Mouse (Mus musculus) MEL (cell line): ENCODE data around the gene Rdh16f2. TPM values are rescaled to one million over a fixed set of nuclear protein-coding genes. Genes with fewer than 3 reads are reported as not detected.

Experiments used
- DNase-seq: peaks from one replicate; pipeline ENCODE4 v3.0.0; 2011; ENCODE audit warnings: low read depth, low spot score
- H3K27ac ChIP-seq: 2 replicates; pipeline ENCODE4 v1.5.1; 2012; ENCODE audit warnings: low read depth, mild to moderate bottlenecking, control low read depth, low read length, moderate library complexity; ENCODE audit not compliant: control insufficient read depth
- H3K27me3 ChIP-seq, 2 experiments: fragments of 150-350 bp in 1 of 2; sonication (generic) in 1 of 2; 2 replicates each; pipeline ENCODE4 v1.6.1; 2012; ENCODE audit warnings: low read length in 2 of 2, mild to moderate bottlenecking in 2 of 2, improper control_type of control experiment in 1 of 2, moderate library complexity in 1 of 2; ENCODE audit not compliant: insufficient read depth in 2 of 2, control insufficient read depth in 1 of 2
- H3K36me3 ChIP-seq, 2 experiments: 2 replicates each; pipeline ENCODE4 v1.6.1; 2012 to 2014; ENCODE audit warnings: low read length in 2 of 2, improper control_type of control experiment in 1 of 2, inconsistent platforms in 1 of 2, mild to moderate bottlenecking in 1 of 2; ENCODE audit not compliant: insufficient read depth in 2 of 2, control insufficient read depth in 1 of 2
- H3K4me1 ChIP-seq, 2 experiments: fragments of 150-350 bp in 1 of 2; sonication (generic) in 1 of 2; 2 replicates each; pipeline ENCODE4 v1.6.1; 2012; ENCODE audit warnings: low read length in 2 of 2, improper control_type of control experiment in 1 of 2, mild to moderate bottlenecking in 1 of 2; ENCODE audit not compliant: insufficient read depth in 2 of 2, control insufficient read depth in 1 of 2
- H3K4me3 ChIP-seq, 2 experiments: fragments of 150-350 bp in 1 of 2; sonication (generic) in 1 of 2; 2 replicates each; pipeline ENCODE4 v1.5.1; 2012; ENCODE audit warnings: low read depth in 2 of 2, low read length in 2 of 2, mild to moderate bottlenecking in 2 of 2, moderate library complexity in 2 of 2, control low read depth in 1 of 2, improper control_type of control experiment in 1 of 2; ENCODE audit not compliant: control insufficient read depth in 1 of 2, insufficient read depth in 1 of 2
- H3K79me2 ChIP-seq: 2 replicates; pipeline ENCODE4 v1.6.1; 2012; ENCODE audit warnings: mild to moderate bottlenecking, low read length, moderate library complexity; ENCODE audit not compliant: control insufficient read depth, poor library complexity, insufficient read depth
- H3K9ac ChIP-seq: 2 replicates; pipeline ENCODE4 v1.6.1; 2012; ENCODE audit warnings: low read depth, mild to moderate bottlenecking, control low read depth, low read length, moderate library complexity; ENCODE audit not compliant: control insufficient read depth, poor library complexity, severe bottlenecking
- H3K9me3 ChIP-seq: fragments of 150-350 bp; sonication (generic); replicated peaks from 2 replicates; pipeline ENCODE4 v1.6.1; 2012; ENCODE audit warnings: mild to moderate bottlenecking, low read length, improper control_type of control experiment, moderate library complexity; ENCODE audit not compliant: insufficient read depth
- BHLHE40 ChIP-seq: IDR thresholded peaks from 2 replicates; pipeline ENCODE4 v1.6.1; 2012; ENCODE audit warnings: low read depth, mild to moderate bottlenecking, inconsistent platforms, low read length, improper control_type of control experiment, borderline replicate concordance
- CHD1 ChIP-seq: IDR thresholded peaks from 2 replicates; pipeline ENCODE4 v1.6.1; 2012; ENCODE audit warnings: low read depth, mild to moderate bottlenecking, inconsistent platforms, low read length, improper control_type of control experiment
- CHD2 ChIP-seq: IDR thresholded peaks from 2 replicates; pipeline ENCODE4 v1.6.1; 2011; ENCODE audit warnings: low read length, improper control_type of control experiment
- CTCF ChIP-seq, 3 experiments: IDR thresholded peaks in 2 of 3; conservative IDR thresholded peaks in 1 of 3; 2 replicates each; pipeline ENCODE4 v1.5.1; 2011 to 2012; ENCODE audit warnings: low read length in 3 of 3, low read depth in 2 of 3, mild to moderate bottlenecking in 2 of 3, improper control_type of control experiment in 1 of 3, inconsistent platforms in 1 of 3, mixed read lengths in 1 of 3, moderate library complexity in 1 of 3; ENCODE audit not compliant: control insufficient read depth in 1 of 3, insufficient read depth in 1 of 3, poor library complexity in 1 of 3, severe bottlenecking in 1 of 3
- E2F4 ChIP-seq: IDR thresholded peaks from 2 replicates; pipeline ENCODE4 v1.6.1; 2011; ENCODE audit warnings: low read depth, low read length, improper control_type of control experiment, borderline replicate concordance
- ELF1 ChIP-seq: IDR thresholded peaks from 2 replicates; pipeline ENCODE4 v1.6.1; 2014; ENCODE audit warnings: low read depth, mild to moderate bottlenecking, inconsistent platforms, low read length, improper control_type of control experiment, moderate library complexity
- EP300 ChIP-seq, 2 experiments: IDR thresholded peaks; 2 replicates each; pipeline ENCODE4 v1.6.1; 2011; ENCODE audit warnings: improper control_type of control experiment in 2 of 2, low read length in 2 of 2, low read depth in 1 of 2, mild to moderate bottlenecking in 1 of 2
- GATA1 ChIP-seq: IDR thresholded peaks from 2 replicates; pipeline ENCODE4 v1.6.1; 2011; ENCODE audit warnings: low read depth, low read length, improper control_type of control experiment
- HCFC1 ChIP-seq: IDR thresholded peaks from 2 replicates; pipeline ENCODE4 v1.6.1; 2012; ENCODE audit warnings: low read depth, mild to moderate bottlenecking, inconsistent platforms, low read length, improper control_type of control experiment, moderate library complexity
- JUND ChIP-seq: IDR thresholded peaks from 2 replicates; pipeline ENCODE4 v1.6.1; 2011; ENCODE audit warnings: low read depth, mild to moderate bottlenecking, improper control_type of control experiment, low read length
- KAT2A ChIP-seq: conservative IDR thresholded peaks from 2 replicates; pipeline ENCODE4 v1.6.1; 2012; ENCODE audit warnings: low read depth, low read length, improper control_type of control experiment, inconsistent platforms
- MAX ChIP-seq: IDR thresholded peaks from 2 replicates; pipeline ENCODE4 v1.6.1; 2011; ENCODE audit warnings: low read length, improper control_type of control experiment
- MEF2A ChIP-seq: IDR thresholded peaks from 2 replicates; pipeline ENCODE4 v1.6.1; 2014; ENCODE audit warnings: low read depth, mild to moderate bottlenecking, inconsistent platforms, low read length, improper control_type of control experiment; ENCODE audit not compliant: poor library complexity, insufficient replicate concordance, severe bottlenecking; ENCODE audit errors: extremely low read depth
- MXI1 ChIP-seq: IDR thresholded peaks from 2 replicates; pipeline ENCODE4 v1.6.1; 2011; ENCODE audit warnings: mild to moderate bottlenecking, low read depth, low read length, improper control_type of control experiment
- MYB ChIP-seq: IDR thresholded peaks from 2 replicates; pipeline ENCODE4 v1.6.1; 2011; ENCODE audit warnings: mild to moderate bottlenecking, low read depth, low read length, improper control_type of control experiment
- MYC ChIP-seq: IDR thresholded peaks from 2 replicates; pipeline ENCODE4 v1.6.1; 2011; ENCODE audit warnings: low read depth, mild to moderate bottlenecking, low read length, improper control_type of control experiment, moderate library complexity
- NELFE ChIP-seq: IDR thresholded peaks from 2 replicates; pipeline ENCODE4 v1.6.1; 2011; ENCODE audit warnings: low read depth, low read length, improper control_type of control experiment
- NRF1 ChIP-seq: IDR thresholded peaks from 2 replicates; pipeline ENCODE4 v1.6.1; 2014; ENCODE audit warnings: low read depth, mild to moderate bottlenecking, inconsistent platforms, low read length, improper control_type of control experiment, moderate library complexity; ENCODE audit not compliant: poor library complexity, insufficient read depth, severe bottlenecking
- POLR2AphosphoS2 ChIP-seq: IDR thresholded peaks from 2 replicates; pipeline ENCODE4 v1.6.1; 2011; ENCODE audit warnings: low read length, improper control_type of control experiment
- RAD21 ChIP-seq: IDR thresholded peaks from 2 replicates; pipeline ENCODE4 v1.6.1; 2011; ENCODE audit warnings: mild to moderate bottlenecking, low read depth, low read length, improper control_type of control experiment
- SIN3A ChIP-seq: IDR thresholded peaks from 2 replicates; pipeline ENCODE4 v1.6.1; 2012; ENCODE audit warnings: low read length, improper control_type of control experiment, inconsistent platforms
- TBP ChIP-seq: IDR thresholded peaks from 2 replicates; pipeline ENCODE4 v1.8.0; 2011; ENCODE audit warnings: low read depth, low read length, improper control_type of control experiment
- USF1 ChIP-seq: IDR thresholded peaks from 2 replicates; pipeline ENCODE4 v1.6.1; 2014; ENCODE audit warnings: low read depth, mild to moderate bottlenecking, inconsistent platforms, low read length, improper control_type of control experiment, moderate library complexity
- ZC3H11A ChIP-seq: IDR thresholded peaks from 2 replicates; pipeline ENCODE4 v1.6.1; 2012; ENCODE audit warnings: low read depth, mild to moderate bottlenecking, inconsistent platforms, low read length, improper control_type of control experiment
- ZKSCAN1 ChIP-seq: IDR thresholded peaks from 2 replicates; pipeline ENCODE4 v1.6.1; 2012; ENCODE audit warnings: low read depth, mild to moderate bottlenecking, inconsistent platforms, low read length, improper control_type of control experiment, moderate library complexity
- ZMIZ1 ChIP-seq: IDR thresholded peaks from 2 replicates; pipeline ENCODE4 v1.6.1; 2012; ENCODE audit warnings: low read depth, mild to moderate bottlenecking, inconsistent platforms, low read length, improper control_type of control experiment, moderate library complexity
- polyA plus RNA-seq, 2 experiments: library from polyadenylated mRNA; stranded (reverse) in 1 of 2; unstranded in 1 of 2; fragments of >175 nt in 1 of 2; fragments of >200 nt in 1 of 2; gene quantifications; 2 replicates each; pipeline versions ENCODE4 v1.2.1 to v1.2.4; 2012; ENCODE audit warnings: low replicate concordance in 2 of 2, low read depth in 1 of 2; ENCODE audit not compliant: insufficient read length in 2 of 2, insufficient read depth in 1 of 2, missing spikeins in 1 of 2
- total RNA-seq: library from RNA; depleted of rRNA; stranded (reverse); fragments of 300-350 nt; gene quantifications from 2 replicates; pipeline ENCODE4 v1.2.3, GENCODE M21; 2012

The Rdh16f2 gene
- total and polyA plus RNA-seq, 3 experiments: 0.07 TPM; not detected in 2

GRCm38 (mm10) chr10:127886551-127886950, 20.3 kb downstream of the Rdh16f2 start:
- no peak overlapping the region for H3K4me3 ChIP-seq
- DNase-seq: no peak
- H3K27ac ChIP-seq: no peak overlapping the region
- H3K4me1 ChIP-seq: no peaks in the 10 kb centered on the region
- no peak for TF ChIP-seq GATA1
- TF ChIP-seq NELFE: no peak
- TF ChIP-seq NRF1: no peak
- TF ChIP-seq ZKSCAN1: no peak
- no peak for TF ChIP-seq MXI1
- TF ChIP-seq TBP: no peak
- no peak for TF ChIP-seq CHD1
- no peak for TF ChIP-seq MYC
- TF ChIP-seq CHD2: no peak
- TF ChIP-seq CTCF (IDR thresholded peaks at IDR 0.05 in 2 of 3, conservative IDR thresholded peaks at IDR 0.05 in 1 of 3; ENCODE audit: control insufficient read depth in 1 of 3, insufficient read depth in 1 of 3, low read depth in 2 of 3, low read length in 3 of 3, poor library complexity in 1 of 3, severe bottlenecking in 1 of 3): no peak
- no peak for TF ChIP-seq JUND
- TF ChIP-seq MAX: no peak
- no peak for TF ChIP-seq POLR2AphosphoS2
- no peak overlapping the region for H3K9ac ChIP-seq
- no peaks in the 10 kb centered on the region for H3K9me3 ChIP-seq
- no peaks in the 10 kb centered on the region for H3K79me2 ChIP-seq
- H3K36me3 ChIP-seq: no peaks in the 10 kb centered on the region
- peaks cover 3 to 7% of the 10 kb centered on the region in 2 experiments for H3K27me3 ChIP-seq

- no peak overlapping the region for H3K4me3 ChIP-seq
- H3K4me1 ChIP-seq: no peaks in the 10 kb centered on the region
- no peak overlapping the region for H3K27ac ChIP-seq
- no peak for TF ChIP-seq NELFE
- TF ChIP-seq, all 39 proteins: peak for 0
- DNase-seq: no peak
- Histone ChIP-seq H3K9me3 (no peaks in the 10 kb centered on the region), H3K27me3 (peaks cover 5 to 7% of the 10 kb centered on the region in 2 experiments), H3K79me2 (no peaks in the 10 kb centered on the region), H3K9ac (no peak overlapping the region), H3K36me3 (no peaks in the 10 kb centered on the region)
These were observed 20.7 kb downstream of the Rdh16f2 start for GRCm38 (mm10) chr10:127886971-127887370.

GRCm38 (mm10) chr10:127888605-127889004, 22.3 kb downstream of the Rdh16f2 start, which contains the start of gene Rdh7:
Rdh7 (minus strand) TSS chr10:127888817.
- peaks cover 7 to 8% of the 10 kb centered on the region in 2 experiments for H3K27me3 ChIP-seq
- H3K27ac ChIP-seq: no peak within 1 kb of the TSS
- TF ChIP-seq MXI1 (no peak), POLR2AphosphoS2 (no peak), RAD21 (no peak), HCFC1 (no peak), CTCF (IDR thresholded peaks at IDR 0.05 in 2 of 3, conservative IDR thresholded peaks at IDR 0.05 in 1 of 3; ENCODE audit: control insufficient read depth in 1 of 3, insufficient read depth in 1 of 3, low read depth in 2 of 3, low read length in 3 of 3, poor library complexity in 1 of 3, severe bottlenecking in 1 of 3) (no peak), USF1 (no peak), MEF2A (no peak), EP300 (IDR thresholded peaks at IDR 0.05; ENCODE audit: low read depth in 1 of 2, low read length in 2 of 2) (no peak), ZMIZ1 (no peak), MAX (no peak), KAT2A (no peak), ELF1 (no peak), NELFE (no peak), SIN3A (no peak), E2F4 (no peak), BHLHE40 (no peak), ZC3H11A (no peak), MYB (no peak), JUND (no peak)

More at GRCm38 (mm10) chr10:127888605-127889004, 22.3 kb downstream of the Rdh16f2 start, which contains the start of gene Rdh7:
- no peak within 1 kb of the TSS for H3K9ac ChIP-seq
- H3K36me3 ChIP-seq: no peaks in the 10 kb centered on the region
- H3K9me3 ChIP-seq: no peaks in the 10 kb centered on the region
- no peaks in the 10 kb centered on the region for H3K79me2 ChIP-seq
- H3K4me3 ChIP-seq: no peak within 1 kb of the TSS
- no peak for DNase-seq
- no peaks in the 10 kb centered on the region for H3K4me1 ChIP-seq
